Mouse (Mus musculus) liver (tissue): ENCODE measurements around the gene Mapkap1.

ENCODE experiments used
- DNase-seq: peaks from one replicate; pipeline ENCODE4 v3.0.0-alpha.2; 2020; ENCODE audit warnings: mixed read lengths

The Mapkap1 gene

DNA sequence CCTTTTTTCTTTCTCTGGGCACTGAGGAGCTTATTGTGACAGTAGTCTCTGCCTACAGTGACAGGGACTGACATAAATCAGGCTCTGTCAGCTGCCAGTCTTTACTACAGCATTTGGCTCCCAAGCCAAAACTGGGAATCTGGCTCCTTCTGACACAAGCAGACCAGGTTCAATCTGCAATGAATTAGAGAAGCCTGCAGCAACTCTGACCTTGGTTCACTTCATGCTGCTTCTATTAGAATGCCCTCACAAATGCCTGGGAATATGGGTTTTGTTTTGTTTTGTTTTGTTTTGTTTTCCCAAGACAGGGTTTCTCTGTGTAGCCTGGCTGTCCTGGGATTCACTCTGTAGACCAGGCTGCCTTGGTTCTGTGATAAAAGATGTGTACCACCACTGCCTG lies 126.7 kb downstream of the Mapkap1 start:
- no peak for DNase-seq

DNA sequence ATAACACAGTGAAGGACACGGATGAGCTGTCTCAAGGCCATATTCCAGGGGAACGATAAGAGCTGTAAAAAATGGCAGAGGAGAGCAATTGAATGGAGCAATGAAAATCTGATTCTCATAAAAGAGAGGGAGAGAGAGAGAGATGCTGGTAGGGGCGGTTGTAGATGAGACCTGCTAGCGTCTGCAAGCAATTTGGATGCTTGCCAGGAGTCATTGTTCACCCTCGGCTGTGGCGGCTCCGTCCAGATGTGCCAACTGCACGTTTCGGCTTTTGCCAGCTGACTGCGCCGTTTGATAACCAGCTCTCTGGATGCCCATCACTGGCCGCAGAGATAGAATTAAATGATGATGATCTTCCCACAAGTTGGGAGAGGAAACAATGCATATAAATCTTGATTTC lies 128.4 kb downstream of the Mapkap1 start:
- no peak for DNase-seq

DNA sequence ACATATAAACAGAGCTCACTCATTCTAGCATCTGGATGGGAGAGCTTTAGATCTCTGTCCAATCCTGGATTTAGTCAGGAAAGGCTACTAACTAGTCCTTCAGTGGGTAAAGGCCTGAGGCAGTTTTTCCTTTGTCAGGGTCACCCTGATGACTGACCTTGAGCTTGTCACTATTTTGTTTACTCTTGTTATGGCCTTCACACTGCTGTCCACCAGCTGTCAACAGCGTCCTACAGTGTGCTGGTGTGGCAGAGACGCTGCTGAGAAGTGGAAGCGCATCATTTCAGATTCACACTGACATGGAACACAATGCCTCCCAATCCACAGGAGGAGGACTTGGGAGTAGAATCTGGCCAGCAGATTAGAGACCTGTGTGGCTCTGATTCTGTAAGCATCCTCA lies 130.8 kb downstream of the Mapkap1 start:
- DNase-seq: no peak

DNA sequence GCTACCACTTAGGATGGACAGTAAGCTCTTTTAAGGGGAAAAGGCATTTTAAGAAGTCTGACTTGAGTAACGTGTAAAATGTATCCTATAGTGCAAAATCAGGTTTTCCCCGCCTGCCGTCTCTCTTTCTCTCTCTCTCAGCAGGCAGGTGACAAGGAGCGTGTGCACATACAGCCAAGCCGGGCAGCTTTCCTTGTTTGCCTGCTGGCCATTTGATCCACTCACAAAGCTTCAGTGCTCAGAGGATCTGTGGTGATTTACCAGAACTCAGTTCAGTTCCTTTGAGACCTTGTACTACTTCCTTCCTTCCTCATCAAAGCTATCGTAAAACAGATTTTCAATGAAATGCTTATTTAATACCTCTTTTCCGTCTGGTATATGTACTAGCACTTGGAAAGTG lies 137.0 kb downstream of the Mapkap1 start:
- DNase-seq: no peak

DNA sequence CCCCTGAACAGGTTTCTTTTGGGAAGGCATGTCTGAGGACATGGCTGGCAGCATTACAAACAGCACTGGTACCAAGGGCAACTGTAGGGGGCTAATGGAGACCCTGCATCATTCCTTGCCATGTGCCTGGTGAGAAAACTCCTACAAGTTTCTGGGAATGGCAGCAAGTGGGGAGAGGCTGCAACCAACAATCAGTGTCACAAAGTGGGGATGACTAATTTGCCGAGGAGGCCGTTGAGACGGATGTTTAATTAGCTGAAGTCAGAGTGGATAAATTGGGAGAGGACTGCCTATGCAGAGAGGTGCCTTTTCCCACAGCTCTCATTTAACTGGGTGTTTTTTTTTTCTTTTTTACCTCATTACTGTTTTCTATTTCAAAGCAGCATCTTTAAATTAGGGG lies 137.4 kb downstream of the Mapkap1 start:
- DNase-seq: no peak

DNA sequence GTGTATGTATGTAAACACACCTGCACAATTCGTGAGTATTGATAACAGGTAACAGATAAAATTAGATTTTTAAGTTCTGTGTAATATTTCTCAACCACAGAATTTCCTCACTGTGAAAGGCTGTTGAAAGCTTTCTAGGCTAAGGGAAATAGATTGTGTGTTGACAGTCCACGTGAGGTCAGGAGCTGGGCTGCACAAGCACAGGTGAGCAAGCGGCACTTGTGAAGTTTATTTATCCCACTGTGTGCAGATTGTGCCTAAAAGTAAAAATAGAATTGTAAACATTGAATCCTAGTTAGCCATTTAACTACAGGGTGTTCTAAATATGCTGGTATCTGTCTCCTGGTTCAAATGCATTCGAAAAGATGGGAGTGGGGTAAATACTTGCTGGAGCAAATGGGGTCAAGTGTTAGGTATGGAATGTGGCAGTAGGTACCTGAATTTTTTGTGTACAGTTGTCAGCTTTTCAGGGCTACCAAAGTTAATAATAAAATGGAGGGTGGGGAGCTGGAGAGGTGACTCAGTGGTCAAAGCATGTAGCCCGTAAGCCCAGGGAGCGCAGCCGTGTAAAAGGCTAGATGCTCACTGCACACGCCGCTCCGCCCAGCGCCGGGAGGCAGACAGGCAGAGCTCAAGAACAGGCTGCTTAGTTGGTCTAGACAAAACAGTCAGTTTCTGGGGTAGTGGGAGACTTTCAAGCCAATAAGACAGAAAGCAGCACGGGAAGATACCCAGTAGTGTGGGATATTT lies 138.2 kb downstream of the Mapkap1 start:
- no peak for DNase-seq

DNA sequence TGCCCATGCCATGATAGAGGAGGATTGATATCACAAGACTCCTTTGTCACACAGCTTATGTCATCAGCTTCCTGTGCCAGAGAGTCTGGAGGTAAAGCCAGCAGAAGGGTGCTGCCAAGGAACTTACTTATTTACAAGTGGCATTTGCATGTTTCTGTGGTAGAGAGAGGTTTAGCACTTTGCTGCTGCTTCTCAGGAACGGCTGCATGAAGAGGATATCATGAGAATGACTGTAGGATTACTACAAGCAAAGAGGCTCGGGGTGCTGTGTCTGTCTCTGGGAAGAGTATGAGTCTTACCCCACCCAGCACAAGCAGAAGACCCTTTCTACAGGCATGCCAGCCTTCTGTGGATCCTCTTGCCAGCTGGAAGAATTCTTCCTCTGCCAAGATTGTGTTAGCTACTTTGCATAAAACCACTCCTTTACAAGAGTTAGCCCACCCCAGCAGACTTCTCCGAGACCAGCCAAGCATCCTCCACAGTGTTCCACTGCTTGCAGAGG lies 139.7 kb downstream of the Mapkap1 start:
- no peak for DNase-seq

DNA sequence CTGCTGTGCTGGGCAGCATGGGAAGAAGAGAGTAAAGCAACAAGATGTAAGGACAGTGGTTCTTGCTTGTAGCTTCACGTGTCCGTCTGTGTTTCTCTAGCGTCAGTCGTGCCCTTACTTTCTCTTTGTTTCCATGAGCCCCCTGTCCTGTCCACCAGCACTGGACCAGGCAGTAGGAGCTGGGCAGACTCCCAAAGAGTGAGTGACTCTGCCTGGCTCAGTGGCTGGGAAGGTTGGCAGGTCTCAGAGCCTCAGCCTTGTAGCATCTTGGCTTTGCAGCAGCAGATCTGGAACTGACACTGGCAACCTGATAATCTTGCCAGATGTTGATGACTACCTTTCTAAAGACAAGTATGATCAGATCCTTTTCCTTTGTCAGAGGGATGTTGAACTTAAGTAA lies 140.9 kb downstream of the Mapkap1 start:
- DNase-seq: no peak

DNA sequence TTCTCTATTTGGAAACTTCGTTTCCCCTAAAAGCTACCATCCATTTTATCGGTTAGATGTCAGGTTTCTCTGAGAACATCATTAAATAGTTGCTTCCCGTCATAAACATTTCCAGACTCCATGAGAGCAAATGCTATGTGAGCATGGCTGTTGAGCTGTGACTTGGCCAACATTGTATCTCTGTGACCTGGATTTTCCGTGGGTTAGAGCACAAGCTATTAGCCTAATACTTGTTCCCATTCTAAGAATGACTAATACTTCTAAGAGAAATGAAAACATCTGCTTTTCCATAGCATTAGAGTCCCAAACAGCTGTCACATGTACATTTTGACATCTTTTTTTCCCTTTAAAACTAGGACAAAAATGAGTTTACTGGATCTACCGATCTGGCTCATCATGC lies 142.4 kb downstream of the Mapkap1 start:
- no peak for DNase-seq

DNA sequence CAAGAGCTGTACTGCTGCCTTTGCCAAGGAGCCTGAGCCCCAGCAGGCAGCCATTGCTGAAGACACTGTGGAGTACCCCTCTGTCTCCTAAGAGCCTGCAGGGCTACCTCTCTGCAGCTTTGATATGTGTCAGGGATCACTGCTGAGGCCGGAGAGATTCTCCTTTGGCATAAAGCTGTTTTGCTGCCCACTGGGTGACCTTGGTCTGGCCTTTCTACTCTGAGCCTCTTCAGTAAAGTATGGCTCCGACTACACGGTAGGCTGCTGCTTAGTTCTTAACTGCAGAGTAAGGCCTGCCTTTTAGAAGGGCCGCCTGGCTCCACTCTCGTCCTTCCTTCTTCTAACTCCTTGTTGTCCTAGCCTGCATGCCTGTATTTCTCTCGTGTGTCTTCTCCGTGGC lies 142.9 kb downstream of the Mapkap1 start:
- no peak for DNase-seq

DNA sequence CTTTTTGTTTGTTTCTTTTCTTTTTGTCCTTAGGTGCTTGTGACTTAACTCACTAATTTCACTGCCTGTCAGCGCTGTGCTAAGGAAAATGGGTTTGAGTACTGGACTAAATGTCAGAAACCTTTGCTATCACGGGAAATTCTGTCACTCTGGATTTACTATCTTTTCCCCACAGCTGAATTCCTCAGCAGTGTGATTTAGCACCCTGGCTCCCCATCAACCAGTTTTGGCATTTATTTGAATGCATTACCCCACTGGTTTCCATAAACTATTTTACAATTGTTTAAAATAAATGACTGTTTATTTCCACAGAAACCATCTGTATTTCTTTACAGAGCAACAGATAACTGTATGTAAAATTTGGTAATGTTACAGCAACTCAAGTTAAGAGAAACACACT lies 146.2 kb downstream of the Mapkap1 start:
- no peak for DNase-seq

DNA sequence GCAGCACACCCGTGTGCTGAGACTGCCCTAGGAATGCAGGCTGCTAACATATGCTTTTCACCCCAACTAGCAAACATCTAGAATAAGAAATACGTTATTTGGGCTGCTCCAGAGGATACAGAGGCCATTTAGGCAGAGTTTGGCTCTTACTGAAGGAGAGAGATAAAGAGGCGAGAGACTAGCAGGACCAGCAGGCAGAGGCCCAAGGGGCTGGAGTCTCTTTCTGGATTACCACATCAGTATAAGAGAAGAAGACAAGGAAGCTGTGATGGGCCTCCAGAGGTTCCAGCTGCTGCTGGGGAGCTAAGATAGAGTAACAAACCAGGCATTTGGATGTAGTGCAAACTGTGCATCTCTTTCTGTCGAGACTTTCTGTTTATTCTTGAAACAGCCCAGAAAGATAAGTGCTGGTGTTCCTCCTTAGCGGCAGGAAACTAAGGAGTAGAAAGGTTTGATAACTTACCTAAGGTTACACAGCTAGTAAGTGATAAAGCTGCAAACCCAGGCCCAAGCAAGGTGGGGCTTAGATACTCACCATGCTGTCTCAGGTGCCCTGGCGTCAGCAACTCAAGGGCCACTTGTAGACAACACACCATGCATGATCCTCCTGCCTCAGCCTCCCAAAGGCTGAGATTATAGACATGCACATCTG lies 147.1 kb downstream of the Mapkap1 start:
- DNase-seq: no peak

DNA sequence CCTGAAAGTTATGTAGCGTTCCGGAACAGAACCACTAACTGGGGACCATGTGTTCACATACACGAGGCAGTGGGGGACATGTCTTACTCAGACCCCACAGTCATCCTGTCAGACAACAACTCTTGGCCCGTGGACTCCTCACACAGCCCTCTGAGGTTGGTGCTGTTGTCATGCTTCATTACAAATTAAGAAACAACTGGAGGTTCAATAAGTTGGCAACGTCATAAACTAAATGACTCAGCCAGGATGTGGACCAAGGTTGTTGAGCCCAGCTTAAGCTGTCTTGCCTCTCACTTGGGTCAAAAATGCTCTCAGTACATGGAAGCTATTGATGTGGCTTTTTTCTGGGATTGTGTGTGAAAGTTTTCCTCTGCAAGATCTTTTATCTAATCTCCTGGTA lies 153.6 kb downstream of the Mapkap1 start:
- DNase-seq: no peak

DNA sequence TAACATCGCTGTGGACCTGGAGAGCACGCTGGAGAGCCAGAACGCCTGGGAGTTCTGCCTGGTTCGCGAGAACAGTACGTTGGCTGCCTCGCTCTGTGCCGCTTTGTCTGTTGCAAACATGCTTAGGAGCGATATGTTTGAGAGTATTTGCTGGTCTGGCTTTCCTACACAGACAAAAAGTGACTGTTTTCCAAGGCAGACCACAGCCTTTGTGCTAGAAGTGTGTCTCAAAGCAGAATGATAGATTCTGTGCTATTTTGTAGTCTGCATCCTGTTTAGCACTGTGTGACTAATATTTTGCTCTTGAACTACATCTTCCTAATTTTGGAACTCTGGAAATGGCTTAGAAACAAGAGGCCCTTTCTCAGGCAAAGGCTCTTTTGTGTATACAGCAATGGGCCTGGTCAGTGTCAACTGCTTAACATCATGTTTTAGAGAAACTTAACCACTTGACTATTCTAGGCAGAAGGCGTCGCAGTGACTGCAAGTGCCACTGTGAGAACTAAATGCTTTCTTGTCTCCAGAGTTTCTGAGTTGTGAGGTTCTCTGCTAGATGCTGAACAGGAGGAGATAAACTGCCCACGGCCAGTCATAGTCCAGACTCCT lies 156.6 kb downstream of the Mapkap1 start:
- DNase-seq: no peak

DNA sequence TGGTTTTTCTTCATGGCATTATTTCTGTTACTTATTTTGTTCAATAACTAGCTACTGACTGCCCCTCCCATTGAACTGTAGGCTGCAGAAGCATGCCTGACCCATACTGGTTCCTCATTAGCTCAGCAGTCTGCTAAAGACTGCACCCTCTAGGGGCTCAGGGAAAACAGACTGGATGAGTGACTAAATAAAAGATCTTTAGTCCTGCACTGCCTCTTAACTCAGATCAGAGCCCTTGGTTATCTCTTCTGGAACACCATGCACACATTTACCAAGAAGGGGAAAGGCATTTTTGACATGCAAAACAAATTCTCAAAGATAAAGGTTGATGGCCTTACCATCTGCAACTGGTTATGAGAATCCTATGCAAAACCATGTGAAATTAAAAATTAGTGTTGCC lies 157.3 kb downstream of the Mapkap1 start:
- DNase-seq: no peak

DNA sequence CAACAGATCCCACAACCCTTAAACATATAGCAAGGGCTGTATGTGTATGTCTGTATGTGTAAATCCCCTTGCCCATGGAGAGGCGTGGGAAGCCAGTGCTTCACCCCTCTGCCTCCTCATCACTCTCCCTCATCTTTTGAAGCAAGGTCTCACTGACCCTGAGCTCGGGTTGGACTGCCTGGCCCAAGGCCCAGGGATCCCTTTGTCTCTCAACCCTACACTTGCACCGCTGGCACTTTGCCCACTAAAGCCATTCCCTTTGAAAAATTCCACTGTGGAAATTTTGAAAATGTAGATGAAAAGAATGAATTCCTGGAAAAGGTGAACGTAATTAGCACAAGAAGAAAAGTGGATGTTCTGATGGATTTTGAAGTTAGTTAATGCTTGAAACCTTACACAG lies 159.6 kb downstream of the Mapkap1 start:
- no peak for DNase-seq

DNA sequence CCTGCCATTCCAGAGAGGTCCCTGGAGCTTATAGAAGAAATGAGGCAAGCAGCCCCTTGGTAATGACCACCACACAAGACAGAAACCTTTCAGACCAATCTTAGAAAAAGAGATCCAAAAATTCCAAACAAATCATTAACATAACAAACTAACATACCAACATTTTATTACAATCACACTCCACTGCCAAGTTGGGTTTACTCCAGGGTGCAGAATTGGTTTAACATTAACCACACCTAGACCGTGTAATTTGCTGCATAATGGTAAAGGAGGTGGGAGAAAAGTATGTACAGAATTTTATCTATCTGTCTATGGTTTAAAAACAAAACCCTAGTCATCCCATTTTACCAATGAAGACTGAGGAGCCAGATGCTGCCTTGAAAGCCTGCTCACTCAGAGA lies 160.0 kb downstream of the Mapkap1 start:
- no peak for DNase-seq

DNA sequence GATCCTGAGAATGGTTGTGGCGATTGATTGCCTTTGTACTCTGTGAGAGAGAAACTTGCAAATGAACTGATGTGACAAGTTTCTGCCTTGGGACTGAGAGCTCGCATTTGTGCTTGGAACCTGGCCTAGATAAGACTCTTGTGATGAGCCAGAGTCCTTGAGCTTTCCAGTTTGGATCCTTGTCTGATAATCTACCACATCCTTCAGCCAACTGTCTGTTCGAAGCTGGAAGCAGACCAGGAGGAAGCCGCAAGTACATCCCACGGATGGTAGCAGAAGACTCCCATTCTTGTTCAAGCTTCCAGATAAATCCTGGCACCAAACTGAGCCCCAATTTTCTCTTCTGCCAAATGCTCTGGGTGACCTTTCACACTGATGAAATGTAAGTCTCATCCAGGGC lies 162.6 kb downstream of the Mapkap1 start:
- DNase-seq: no peak

DNA sequence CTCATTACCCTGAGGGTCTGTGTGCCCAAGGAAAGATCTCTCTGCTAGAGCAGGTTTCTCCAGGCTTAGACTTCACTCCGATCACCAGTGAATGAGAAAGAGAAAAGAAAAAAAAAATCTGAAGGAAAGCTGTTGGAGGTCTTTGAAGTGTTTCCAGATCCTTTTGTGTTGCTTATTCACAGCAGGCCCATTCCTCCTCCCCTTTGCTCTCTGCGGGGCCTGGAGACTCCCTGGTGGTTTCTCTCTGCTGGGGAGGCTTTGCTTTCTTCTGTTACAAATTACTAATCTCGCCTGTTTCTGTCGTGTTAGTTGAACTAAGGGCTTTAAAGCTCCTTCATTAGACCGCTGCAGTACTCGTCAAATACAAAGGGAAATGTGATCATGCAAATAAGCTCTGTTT lies 163.8 kb downstream of the Mapkap1 start:
- no peak for DNase-seq

DNA sequence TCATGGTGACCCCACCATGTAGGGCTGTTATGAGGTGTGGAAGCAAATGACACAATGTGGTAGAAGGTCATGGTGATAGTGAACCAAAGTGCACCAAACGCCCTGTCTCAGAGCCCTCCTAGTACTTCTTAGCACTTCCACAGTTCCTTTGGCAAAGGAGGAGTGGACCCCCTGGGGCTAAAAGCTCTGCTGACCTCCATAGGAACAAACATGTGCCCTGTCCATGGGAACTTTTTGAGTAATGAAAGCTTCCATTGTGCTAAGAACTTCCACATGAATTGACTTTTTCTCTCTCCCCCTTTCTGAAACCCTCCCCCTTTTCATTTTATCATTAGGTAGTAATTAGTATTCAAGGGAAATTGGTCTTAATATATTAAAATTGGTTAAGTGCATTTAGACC lies 164.5 kb downstream of the Mapkap1 start:
- no peak for DNase-seq

DNA sequence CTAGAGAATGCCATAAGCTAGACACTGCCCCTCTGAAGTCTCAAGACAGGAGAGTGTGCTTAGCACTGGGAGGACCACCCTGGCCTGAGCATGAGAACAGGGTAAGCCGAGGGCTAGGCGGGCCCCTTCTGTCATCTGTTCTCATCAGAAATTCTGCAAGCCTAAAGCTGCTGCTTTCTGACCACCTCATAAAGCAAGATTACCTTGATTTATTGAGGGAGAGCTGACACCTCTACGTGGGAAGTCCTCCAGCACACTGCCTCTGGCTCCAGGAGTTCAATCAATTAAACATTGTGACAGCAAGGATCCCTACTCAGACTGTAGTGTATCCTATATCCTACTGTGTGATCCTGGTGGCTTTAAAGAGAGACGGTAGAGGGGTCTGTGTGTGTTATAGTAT lies 166.5 kb downstream of the Mapkap1 start:
- DNase-seq: no peak

DNA sequence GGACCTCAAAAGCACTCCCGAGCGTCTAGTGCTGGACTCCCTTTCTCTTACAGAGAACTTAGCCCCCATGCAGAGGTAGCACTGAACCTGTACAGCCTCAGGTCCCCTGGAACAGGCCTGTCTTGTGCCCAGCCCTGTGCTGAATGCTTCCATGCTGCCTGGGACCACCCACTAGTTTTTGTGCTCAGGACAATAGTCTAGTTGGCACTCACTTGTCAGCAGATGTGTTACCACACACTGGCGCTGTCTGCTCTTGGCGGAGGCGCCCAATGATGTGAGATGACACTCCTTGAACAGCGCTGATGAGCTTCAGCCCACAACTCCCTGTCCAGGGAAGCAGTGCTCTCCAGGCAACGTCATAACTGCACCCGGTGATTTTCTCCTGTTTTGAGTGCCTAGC lies 182.0 kb downstream of the Mapkap1 start:
- no peak for DNase-seq

DNA sequence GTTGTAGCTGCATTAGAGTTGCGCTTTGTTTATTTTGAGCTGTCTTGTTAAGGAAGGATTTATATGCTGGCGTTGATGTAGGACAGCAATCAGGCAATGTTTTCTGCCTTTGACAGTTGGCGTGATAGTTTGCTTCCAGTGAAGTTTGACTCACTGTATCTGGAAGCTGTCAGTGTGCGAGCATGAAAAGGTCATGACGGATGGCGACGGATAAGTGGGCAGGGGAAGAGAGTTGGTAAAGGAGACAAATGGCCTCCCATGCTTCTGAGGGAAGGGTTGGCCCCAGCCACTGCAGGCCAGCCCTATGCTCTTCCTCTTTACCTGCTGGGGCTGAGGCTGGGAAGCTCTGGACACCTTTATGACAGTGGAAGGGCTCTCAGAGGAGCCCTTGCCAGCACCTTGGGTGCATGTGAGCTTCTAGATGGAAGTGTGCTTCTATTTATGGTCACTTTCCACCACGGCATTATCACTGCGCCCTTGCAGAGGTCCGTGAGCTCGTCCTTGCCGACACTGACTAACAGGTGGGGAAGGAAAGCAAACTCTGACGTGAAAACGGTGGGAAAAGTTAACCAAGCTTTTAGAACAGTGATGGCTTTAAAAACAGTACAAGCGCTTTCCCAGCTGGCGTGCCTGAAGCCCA lies 185.3 kb downstream of the Mapkap1 start:
- no peak for DNase-seq
